Mouse (Mus musculus) midbrain, embryonic 14.5 days (tissue): ENCODE data around the gene Optn. TPM values are rescaled to one million over a fixed set of nuclear protein-coding genes. Genes with fewer than 3 reads are reported as not detected.

Experiments
- ATAC-seq: fragments of 200-750 bp; cut with Nextera tagmentation; 2 replicates; pipeline ENCODE4 v1.8.0; 2017; ENCODE audit warnings: moderate number of reproducible peaks, moderate library complexity; ENCODE audit not compliant: low FRiP score, low TSS enrichment
- DNase-seq: peaks from one replicate; pipeline ENCODE4 v3.0.0-alpha.2; 2015
- H3K27ac ChIP-seq: fragments of 300-500 bp; sonication (generic); replicated peaks from 2 replicates; pipeline ENCODE4 v1.5.1; 2014; ENCODE audit warnings: mild to moderate bottlenecking, low read depth, low read length, moderate library complexity
- H3K27me3 ChIP-seq: fragments of 300-500 bp; sonication (generic); 2 replicates; pipeline ENCODE4 v1.6.1; 2014; ENCODE audit warnings: low read length, control low read depth, mixed read lengths; ENCODE audit not compliant: control insufficient read depth, insufficient read depth
- H3K36me3 ChIP-seq: fragments of 300-500 bp; sonication (generic); 2 replicates; pipeline ENCODE4 v1.6.1; 2014; ENCODE audit warnings: low read length, control low read depth; ENCODE audit not compliant: control insufficient read depth, insufficient read depth
- H3K4me1 ChIP-seq: fragments of 300-500 bp; sonication (generic); 2 replicates; pipeline ENCODE4 v1.6.1; 2014; ENCODE audit warnings: mild to moderate bottlenecking, antibody characterized with exemption, low read length, control low read depth; ENCODE audit not compliant: control insufficient read depth, insufficient read depth
- H3K4me2 ChIP-seq: fragments of 300-500 bp; sonication (generic); 2 replicates; pipeline ENCODE4 v1.6.1; 2014; ENCODE audit warnings: mild to moderate bottlenecking, low read length, moderate library complexity
- H3K4me3 ChIP-seq: fragments of 300-500 bp; sonication (generic); replicated peaks from 2 replicates; pipeline ENCODE4 v1.5.1; 2014; ENCODE audit warnings: low read depth, low read length
- H3K9ac ChIP-seq: fragments of 300-500 bp; sonication (generic); replicated peaks from 2 replicates; pipeline ENCODE4 v1.6.1; 2014; ENCODE audit warnings: mild to moderate bottlenecking, low read length, moderate library complexity
- H3K9me3 ChIP-seq: fragments of 300-500 bp; sonication (generic); 2 replicates; pipeline ENCODE4 v1.6.1; 2016; ENCODE audit warnings: low read length, control low read depth, mixed read lengths; ENCODE audit not compliant: control insufficient read depth
- WGBS: fragments of 180-500 bp; shearing (Covaris S2); extraction: QIAGEN DNeasy Blood & Tissue Kit; methylation state at CpG from one replicate; pipeline ENCODE4 v1.1.7; 2014; 5-methylcytosine and 5-hydroxymethylcytosine counted together
- polyA plus RNA-seq: library from polyadenylated mRNA; unstranded; fragments of >200 nt; fragmentation: Nextera tagmentation; extraction: Ambion mirVana; gene quantifications from 2 replicates; pipeline ENCODE4 v1.2.1, GENCODE M21; 2014

Optn gene
- polyA plus RNA-seq, 1 experiment from 2014 or later: 13.6 TPM

DNA sequence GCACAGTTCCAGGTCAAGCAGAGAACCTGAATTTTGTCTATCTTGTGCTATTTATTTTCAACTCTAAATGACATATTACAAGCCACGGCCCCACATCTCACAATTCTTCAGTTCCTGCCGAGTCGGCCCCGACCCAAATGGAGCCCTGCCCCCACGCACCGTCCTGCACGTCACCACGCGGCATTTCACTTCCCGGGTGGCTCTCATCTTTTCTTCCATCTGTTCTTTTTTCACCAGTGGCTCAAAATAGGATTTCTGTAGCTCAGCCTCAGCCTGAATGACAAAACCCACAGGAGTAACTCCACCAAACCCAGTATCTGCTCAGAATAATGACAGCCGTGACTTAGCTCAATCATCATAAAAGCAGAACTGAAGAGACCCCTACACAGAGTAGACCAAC, 70.3 kb downstream of the Optn start:
- Histone ChIP-seq H3K4me1 (no peaks in the 10 kb centered on the region), H3K4me2 (no peak overlapping the region), H3K36me3 (peaks cover 5% of the 10 kb centered on the region; the same call in 1 of the 2 replicates), H3K27ac (no peak overlapping the region), H3K9me3 (no peaks in the 10 kb centered on the region), H3K9ac (no peak overlapping the region), H3K4me3 (no peak overlapping the region), H3K27me3 (no peaks in the 10 kb centered on the region)
- DNase-seq: no peak
- ATAC-seq: no peak
- 88% methylated on average over 11 of the region's 11 CpGs for WGBS

DNA sequence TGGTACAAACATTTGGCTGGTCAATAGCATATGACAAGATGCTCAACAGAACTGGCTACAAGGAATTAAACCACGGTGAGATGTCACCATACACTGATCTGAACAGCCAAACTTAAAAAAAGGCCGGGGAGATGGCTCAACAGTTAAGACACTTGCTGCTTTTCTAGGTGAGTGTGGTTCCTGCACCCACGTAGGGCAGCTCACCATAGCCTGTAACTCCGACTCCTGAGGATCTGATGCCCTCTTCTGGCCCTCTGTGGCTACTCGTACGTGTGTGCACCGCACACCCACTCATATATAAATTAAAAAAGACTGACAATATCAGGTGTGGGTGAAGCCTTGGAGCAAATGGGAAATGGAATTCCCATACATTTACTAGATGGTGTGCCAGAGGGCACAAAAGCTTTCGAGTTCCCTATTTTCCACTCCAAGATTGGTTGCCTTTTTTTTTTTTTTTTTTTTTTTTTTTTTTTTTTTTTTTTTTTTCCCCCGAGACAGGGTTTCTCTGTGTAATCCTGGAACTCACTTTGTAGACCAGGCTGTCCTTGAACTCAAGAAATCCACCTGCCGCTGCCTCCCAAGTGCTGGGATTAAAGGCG, 74.9 kb downstream of the Optn start:
- Histone ChIP-seq H3K27me3 (no peaks in the 10 kb centered on the region), H3K27ac (no peak overlapping the region), H3K36me3 (0 out of 2 replicates have a peak, but pooled peaks cover 5% of the 10 kb centered on the region), H3K9me3 (no peaks in the 10 kb centered on the region), H3K4me2 (no peak overlapping the region), H3K9ac (no peak overlapping the region), H3K4me1 (no peaks in the 10 kb centered on the region), H3K4me3 (no peak overlapping the region)
- 75% methylated on average over 11 of the region's 11 CpGs for WGBS
- ATAC-seq (no peak), DNase-seq (peak; percentile 6)

DNA sequence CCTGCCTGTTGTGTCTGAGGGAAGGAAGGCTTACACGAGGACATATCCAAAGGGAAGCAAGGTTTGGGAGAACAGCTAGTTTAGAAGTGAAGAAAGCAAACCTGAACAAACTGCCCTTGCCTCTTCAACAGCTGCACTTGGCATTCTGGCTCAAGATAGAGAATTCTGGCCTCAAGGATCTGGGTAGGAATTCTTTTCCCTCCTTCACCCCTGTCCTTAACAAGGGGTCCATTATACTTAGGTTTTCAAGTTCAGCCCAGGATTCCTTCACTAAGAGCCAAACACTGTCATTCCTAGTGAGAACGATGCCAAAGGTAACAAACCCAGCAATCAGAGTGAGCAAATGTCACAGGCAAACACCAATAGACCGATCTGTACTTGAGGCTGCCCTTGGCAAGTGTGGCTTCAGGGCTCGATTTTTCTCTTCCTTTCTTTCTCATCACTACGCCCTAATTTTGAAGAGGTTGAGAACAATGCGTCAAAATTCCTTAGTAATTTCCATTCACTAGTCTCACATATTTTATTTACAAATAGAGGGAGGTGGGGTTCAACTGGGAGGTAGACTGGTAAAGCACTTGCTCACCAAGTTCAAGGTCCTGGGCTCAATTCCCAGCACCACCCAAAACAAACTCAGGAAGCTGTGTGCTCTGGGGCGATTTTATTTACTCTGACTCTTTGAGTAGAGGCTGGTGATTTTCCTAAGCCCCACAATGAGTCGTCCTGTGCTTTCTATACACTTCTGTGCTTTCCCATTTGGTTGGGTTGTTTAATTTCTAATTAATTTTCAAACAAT, 76.3 kb downstream of the Optn start:
- Histone ChIP-seq H3K27ac (no peak overlapping the region), H3K36me3 (0 out of 2 replicates have a peak, but pooled peaks cover 2% of the 10 kb centered on the region), H3K9ac (no peak overlapping the region), H3K27me3 (no peaks in the 10 kb centered on the region), H3K4me1 (no peaks in the 10 kb centered on the region), H3K4me3 (no peak overlapping the region), H3K9me3 (no peaks in the 10 kb centered on the region), H3K4me2 (no peak overlapping the region)
- WGBS: 89% methylated on average over 8 of the region's 8 CpGs
- ATAC-seq (no peak), DNase-seq (no peak)

DNA sequence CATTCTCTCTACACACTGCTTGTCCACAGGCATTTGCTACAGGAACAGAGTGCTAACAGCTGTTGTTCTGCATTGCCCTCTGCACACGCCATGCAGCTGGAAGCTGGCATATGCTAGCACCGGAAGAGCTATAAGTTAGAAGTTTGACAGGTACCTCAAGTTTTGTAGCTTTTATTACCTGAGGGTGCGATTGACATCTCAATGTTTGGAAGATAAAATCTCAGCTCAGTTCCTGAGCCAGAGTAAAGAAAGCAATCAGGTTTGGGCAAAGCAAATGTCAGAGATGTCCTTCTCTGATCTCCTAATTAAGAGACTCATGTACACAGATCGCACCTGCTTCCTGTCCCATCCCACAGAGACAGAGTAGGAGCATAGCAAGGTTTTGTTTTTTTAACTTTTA, 77.1 kb downstream of the Optn start:
- no peak overlapping the region for H3K4me2 ChIP-seq
- H3K9me3 ChIP-seq: no peaks in the 10 kb centered on the region
- ATAC-seq (no peak), DNase-seq (no peak)
- H3K27me3 ChIP-seq: no peaks in the 10 kb centered on the region
- no peaks in the 10 kb centered on the region for H3K36me3 ChIP-seq
- no peak overlapping the region for H3K9ac ChIP-seq
- 90% methylated on average over 4 of the region's 4 CpGs for WGBS
- no peak overlapping the region for H3K27ac ChIP-seq
- no peak overlapping the region for H3K4me3 ChIP-seq
- no peaks in the 10 kb centered on the region for H3K4me1 ChIP-seq

DNA sequence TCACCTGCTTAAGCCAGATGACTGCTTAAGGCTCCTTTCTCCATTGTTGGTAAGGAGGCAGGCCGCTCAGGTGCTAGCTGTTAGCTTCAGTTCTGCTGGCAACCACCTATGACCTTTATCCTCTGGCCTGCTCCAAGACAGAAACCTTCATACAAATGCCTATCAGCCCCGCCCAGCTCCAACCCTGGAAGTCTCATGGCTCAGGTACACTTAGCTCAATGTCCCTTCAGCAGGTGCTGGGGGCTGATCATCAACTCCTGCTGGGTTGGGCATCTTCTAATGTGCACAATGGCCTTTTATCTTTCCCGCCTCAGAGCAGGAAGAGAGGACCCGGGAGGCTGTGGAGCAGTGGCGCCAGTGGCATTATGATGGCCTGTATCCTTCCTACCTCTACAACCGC, 78.9 kb downstream of the Optn start:
- no peak overlapping the region for H3K9ac ChIP-seq

DNA sequence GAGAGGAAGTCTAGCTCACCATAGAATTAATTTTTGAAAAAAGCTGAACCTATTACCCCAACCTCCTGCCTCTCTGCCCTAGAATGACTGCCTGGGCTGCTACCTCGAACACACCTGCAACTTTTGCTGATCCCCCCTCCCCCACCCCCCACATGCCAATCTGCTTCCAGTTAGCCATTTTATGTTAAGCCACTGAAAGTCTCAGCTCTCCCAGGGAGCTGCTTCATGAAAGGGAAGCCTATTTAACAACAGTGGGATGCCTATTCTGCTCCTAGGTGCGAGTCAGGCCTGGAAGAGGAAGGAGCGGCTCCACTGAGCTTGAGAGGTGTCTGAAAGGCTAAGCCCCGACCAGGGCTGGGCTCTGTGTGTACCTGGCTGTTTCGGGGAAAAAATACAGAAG, 79.9 kb downstream of the Optn start:
- Histone ChIP-seq H3K27me3 (no peaks in the 10 kb centered on the region), H3K36me3 (no peaks in the 10 kb centered on the region), H3K27ac (no peak overlapping the region), H3K9ac (no peak overlapping the region), H3K9me3 (no peaks in the 10 kb centered on the region), H3K4me2 (no peak overlapping the region), H3K4me3 (no peak overlapping the region), H3K4me1 (no peaks in the 10 kb centered on the region)
- 29% methylated on average over 5 of the region's 5 CpGs for WGBS
- ATAC-seq (no peak), DNase-seq (no peak)

More for the DNA sequence above, 78.9 kb downstream of the Optn start:
- Histone ChIP-seq H3K9me3 (no peaks in the 10 kb centered on the region), H3K27ac (no peak overlapping the region), H3K4me1 (no peaks in the 10 kb centered on the region), H3K4me2 (no peak overlapping the region), H3K36me3 (no peaks in the 10 kb centered on the region), H3K27me3 (no peaks in the 10 kb centered on the region), H3K4me3 (no peak overlapping the region)
- DNase-seq (no peak), ATAC-seq (no peak)
- 84% methylated on average over 6 of the region's 6 CpGs for WGBS

DNA sequence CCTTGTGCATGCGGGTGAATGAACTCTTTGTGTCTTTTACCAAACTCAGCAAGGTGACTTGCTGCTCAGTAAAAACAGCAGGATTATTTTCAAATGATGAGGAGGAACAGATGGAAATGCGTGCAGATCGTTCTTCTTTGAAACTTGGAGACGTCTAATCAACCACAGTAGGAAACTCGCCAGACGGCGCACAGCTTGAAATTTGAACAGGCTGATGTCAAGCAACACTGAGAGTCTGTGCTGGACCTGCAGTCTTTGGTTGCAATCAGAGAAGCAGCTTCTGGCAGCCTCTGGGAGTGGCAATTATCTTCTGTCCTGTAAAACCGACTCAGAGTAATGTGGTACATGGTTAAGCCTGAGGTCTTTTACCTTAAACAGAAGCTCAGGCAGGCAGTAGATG, 85.8 kb downstream of the Optn start:
- Histone ChIP-seq H3K27ac (no peak overlapping the region), H3K9me3 (no peaks in the 10 kb centered on the region), H3K4me1 (no peaks in the 10 kb centered on the region), H3K9ac (no peak overlapping the region), H3K27me3 (no peaks in the 10 kb centered on the region), H3K36me3 (no peaks in the 10 kb centered on the region), H3K4me2 (no peak overlapping the region), H3K4me3 (no peak overlapping the region)
- ATAC-seq (no peak), DNase-seq (peak; percentile 5)
- WGBS: 46% methylated on average over 8 of the region's 8 CpGs

GRCm38 (mm10) chr2:4975807-4976206, 88.0 kb downstream of the Optn start, which contains the start of gene Ucma:
Gene Ucma, plus strand, starts transcription at chr2:4976122.
- WGBS: 76% methylated on average over 5 of the region's 5 CpGs
- no peaks in the 10 kb centered on the region for H3K27me3 ChIP-seq
- no peaks in the 10 kb centered on the region for H3K36me3 ChIP-seq
- H3K9ac ChIP-seq: no peak within 1 kb of the TSS
- ATAC-seq (no peak), DNase-seq (no peak)
- no peak within 1 kb of the TSS for H3K27ac ChIP-seq
- H3K4me1 ChIP-seq: no peaks in the 10 kb centered on the region
- no peak within 1 kb of the TSS for H3K4me2 ChIP-seq
- no peaks in the 10 kb centered on the region for H3K9me3 ChIP-seq
- no peak within 1 kb of the TSS for H3K4me3 ChIP-seq
